Mouse (Mus musculus): Measurements from ENCODE around the gene Epsti1.

- TF ChIP-seq CTCF (IDR thresholded peaks at IDR 0.05; ENCODE audit: control insufficient read depth, insufficient read depth, low read length) (no peak), POLR2A (IDR thresholded peaks at IDR 0.05; ENCODE audit: borderline replicate concordance, control insufficient read depth, low read depth, low read length) (no peak)
These were observed 44.1 kb upstream of the Epsti1 start for GRCm38 (mm10) chr14:77859894-77860293.
